Mouse (Mus musculus) frontal cortex, postnatal 14 days (tissue): ENCODE results near the gene Cnnm2.

Experiments used
- DNase-seq, 2 experiments: peaks; one replicate each; pipeline ENCODE4 v3.0.0; 2022; ENCODE audit warnings: low spot score in 2 of 2

Gene Cnnm2

GRCm38 (mm10) chr19:46886826-46887225 lies 125.4 kb downstream of the Cnnm2 start:
- no peak for DNase-seq

DNA sequence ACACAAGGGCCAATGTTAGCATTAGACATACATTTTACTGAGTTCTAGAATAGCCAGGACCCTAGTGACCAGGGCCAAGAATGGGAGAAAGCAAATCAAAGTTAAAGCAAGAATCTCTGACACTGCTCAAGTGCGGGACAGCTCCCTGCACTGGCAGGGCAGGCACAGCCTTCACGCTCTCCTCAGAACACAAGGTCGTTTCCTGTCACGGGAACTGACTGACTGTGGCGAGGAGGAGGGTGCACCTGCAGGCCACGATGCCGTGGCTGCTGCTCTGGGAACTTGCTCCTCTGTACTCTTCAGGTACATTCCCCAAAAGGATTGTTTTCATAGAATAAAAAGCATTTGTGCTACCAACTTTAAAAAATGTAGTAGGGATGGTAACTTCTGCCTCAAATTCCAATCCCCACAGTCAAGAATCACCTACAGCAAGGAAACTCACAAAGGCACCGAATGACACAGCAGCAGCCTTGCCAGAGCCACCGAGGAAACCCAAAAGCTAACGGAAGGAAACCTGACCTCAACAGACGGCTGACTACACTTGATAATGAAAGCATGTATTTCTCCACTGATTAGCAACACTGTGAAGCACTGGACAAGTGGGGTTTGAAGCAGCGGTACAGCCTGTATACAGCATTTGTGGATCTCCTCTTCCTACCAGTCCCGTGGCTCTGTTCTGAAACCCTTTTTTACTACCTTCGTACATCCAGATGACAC lies 126.6 kb downstream of the Cnnm2 start:
- DNase-seq: no peak

GRCm38 (mm10) chr19:46889666-46890065 lies 128.3 kb downstream of the Cnnm2 start:
- DNase-seq: no peak

DNA sequence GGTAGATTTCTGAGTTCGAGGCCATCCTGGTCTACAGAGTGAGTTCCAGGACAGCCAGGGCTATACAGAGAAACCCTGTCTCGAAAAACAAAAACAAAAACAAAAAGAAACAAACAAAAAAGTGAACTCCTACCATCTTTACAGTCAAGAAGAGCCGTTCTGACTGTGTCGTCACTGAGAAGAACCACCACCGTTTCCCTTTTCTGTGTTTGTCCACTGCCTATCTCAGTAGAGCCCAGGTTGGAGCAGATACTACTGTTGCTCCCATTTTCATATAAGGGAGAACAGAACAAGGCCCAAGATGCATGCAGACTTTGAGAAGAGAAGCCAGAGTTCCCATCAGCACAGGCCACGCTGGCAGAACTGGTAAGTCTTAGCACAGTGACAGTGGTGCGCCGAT lies 129.3 kb downstream of the Cnnm2 start:
- no peak for DNase-seq

DNA sequence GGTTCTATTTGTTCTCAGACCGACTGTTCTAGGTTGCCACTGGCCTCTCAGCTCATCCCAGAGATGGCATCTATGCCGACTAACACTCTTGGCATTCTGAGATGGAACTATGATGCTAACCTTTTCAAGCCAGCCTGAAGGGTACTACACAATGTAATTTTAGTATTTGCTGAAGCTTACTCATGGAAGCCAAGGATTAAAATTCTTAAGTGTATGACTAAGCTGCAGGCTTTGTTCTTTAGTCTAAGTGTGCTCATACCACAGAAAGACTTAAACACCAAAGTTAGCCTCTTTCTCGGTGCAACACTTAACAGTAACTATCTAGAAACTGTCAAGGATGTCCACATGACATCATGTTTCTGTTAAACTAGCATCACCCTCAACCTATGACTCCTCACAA lies 131.5 kb downstream of the Cnnm2 start:
- no peak for DNase-seq

DNA sequence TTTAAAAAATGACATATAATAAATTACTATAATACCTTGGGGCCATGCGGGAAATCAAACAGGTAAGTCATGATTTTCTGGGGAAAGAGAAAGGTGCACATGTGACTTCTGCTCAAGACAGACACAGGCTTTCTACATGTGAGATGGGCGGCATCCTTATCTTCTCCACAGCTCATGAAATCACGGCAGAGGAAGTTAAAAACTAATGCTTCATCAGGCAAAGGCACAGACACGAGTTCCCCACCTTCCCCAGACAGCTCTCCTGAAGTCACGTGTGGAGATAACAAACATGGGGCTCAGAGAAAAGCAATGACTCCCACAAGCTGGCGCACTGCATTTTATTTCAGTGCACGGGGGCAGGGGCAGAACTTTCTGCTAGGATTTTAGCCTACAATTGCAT lies 132.1 kb downstream of the Cnnm2 start:
- DNase-seq: no peak

DNA sequence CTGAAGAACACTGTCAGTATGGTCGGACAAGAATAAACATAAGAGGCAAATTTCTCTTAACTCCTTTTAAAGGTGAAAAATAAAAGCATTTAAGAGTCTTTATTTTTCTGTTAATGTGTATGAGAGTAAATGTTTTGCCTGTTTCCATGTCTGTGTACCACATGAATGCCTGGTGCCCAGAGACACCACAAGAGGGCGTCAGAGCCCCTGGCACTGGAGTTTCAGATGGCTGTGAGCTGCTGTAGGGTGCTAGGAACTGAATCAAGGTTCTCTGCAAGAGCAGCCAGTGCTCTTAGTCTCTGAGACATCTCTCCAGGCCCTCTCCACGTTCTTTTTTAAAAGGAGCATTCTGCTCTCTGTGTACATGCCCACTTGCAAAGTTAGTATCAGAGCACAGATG lies 135.7 kb downstream of the Cnnm2 start:
- no peak for DNase-seq

DNA sequence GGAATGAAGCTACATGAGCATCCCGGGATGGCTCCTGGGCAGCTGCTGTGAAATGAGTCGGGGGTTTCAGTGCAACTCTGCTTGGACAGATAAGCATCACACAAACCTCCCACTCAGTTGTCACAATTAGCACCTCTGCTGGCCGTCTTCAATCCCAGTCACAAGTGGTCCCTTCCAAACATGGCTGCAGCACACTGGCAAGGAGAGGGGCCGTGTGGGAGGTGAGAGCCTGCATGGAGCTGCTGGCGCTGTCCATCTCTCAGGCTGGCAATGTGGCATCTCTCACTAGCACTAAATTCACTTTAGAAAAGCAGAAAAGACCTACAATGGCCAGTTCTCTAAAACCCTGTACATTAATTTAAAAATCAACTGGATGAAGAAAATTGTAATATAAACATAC lies 136.8 kb downstream of the Cnnm2 start:
- no peak for DNase-seq

- no peak for DNase-seq
Observed at GRCm38 (mm10) chr19:46899306-46899705, 137.9 kb downstream of the Cnnm2 start.

DNA sequence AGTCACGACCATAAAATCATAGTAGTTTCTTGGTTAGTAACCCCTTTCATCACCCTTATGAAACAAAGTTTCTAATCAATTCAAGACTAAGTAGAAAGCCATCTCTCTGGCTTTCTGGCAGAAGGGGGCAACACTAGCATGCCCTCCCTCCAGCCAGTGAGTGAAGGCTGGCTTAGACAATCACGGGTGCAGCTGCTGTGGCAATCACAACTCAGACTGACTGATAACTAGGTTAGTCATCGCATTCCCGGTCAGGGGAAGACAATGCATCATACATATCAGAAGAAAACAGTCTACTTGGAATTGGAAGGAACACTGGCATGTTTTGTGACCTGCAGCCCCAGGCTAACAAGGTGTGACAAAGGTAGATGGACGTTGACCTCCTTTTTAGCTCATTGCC lies 138.5 kb downstream of the Cnnm2 start:
- no peak for DNase-seq

- DNase-seq: no peak
Observed at GRCm38 (mm10) chr19:46900786-46901185, 139.4 kb downstream of the Cnnm2 start.

DNA sequence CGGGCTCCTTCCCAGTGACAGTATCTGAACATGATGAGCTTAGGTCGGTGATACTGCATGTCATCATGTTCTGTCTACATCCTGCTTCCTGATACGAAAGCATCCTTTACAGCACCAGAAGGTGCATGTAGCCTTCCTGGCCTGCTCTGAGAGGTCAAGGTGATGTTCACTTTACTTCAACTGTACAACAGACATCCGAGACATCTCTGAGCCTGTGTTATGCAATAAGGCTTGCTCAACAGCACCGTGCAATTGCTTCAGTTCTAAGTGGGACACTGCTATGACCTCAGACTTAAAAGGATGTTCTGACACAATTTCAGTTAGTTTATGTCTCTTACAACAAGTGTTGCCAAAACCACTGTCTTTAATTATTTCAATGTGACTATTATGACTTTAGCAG lies 139.9 kb downstream of the Cnnm2 start:
- no peak for DNase-seq

GRCm38 (mm10) chr19:46903379-46903778 lies 142.0 kb downstream of the Cnnm2 start:
- DNase-seq: no peak

- no peak for DNase-seq
Observed at GRCm38 (mm10) chr19:46904907-46905306, 143.5 kb downstream of the Cnnm2 start.

DNA sequence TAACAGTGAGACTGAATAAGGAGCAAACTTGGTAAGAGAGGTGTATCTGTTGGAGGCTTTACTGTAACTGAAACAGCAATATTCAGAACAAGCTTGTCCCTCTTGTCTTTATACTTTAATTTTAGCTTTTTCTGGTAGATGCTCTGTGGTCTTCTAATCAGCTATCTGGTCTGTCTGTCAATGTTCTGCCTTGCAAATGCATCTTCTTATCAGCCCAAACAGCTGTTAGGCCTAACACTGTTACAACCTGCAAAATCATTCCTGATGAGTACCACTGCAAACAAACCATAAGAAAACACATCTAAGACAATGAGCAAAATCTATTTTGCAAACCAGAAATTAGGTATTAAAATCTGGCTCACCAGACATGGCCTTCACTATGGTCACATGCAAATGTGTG lies 144.0 kb downstream of the Cnnm2 start:
- no peak for DNase-seq

DNA sequence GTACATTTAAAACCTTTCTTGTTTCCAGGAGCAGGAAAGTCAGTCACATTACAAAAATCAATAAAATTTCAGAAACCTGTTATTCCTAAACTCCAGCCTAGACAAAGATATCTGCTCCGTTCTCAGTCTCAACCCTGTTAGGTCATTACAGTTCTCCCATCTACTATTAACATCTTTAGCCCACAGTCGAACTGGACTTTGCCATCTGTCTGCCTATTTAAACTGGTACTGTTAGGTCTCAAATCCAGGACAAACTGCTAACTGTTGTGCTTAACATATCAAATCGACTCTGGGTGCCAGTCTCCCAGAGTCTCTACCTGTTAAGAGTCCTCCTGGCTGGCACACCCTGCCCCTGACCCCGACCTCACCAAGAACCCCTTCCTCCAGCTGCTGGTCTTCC lies 144.6 kb downstream of the Cnnm2 start:
- DNase-seq: no peak

DNA sequence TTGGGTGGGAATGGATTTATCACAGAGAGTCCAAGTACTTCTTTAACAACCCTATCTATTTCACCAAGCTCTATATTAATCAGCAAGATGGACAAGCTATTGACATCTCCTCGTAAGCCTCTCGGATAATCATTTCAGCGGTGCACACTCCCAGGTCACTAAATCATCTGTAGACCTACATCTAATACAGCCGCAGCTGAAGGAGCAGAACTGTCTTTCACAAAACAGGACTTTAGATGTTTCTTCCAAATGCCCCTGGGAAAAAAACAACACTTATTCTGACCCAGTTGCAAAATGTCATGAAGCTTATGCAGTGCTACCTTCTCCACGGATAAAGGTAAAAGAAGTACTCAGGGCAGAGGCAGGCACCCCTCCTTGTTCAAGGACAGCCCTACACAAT lies 146.8 kb downstream of the Cnnm2 start:
- no peak for DNase-seq

DNA sequence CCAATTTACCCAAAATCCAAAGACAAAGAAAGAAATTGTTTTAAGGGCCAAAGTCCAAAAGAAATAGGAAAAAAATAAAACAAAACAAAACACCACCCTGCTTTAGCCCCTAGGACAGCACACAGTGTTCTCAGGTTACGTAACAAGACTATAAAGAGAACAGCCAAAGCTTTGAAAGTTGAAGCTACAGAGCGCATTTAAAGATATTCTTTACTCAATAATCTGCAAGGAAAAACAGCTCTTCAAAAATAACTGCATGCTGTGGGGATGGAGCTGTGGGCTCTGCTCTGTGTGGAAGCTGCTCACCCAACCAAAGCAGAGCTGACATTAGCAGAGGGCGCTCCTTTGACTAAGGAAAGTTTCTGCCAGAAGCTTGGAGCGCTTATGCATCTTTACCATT lies 147.6 kb downstream of the Cnnm2 start:
- DNase-seq: no peak

GRCm38 (mm10) chr19:46911492-46911891 lies 150.1 kb downstream of the Cnnm2 start:
- no peak for DNase-seq

GRCm38 (mm10) chr19:46913626-46914025 lies 152.2 kb downstream of the Cnnm2 start:
- no peak for DNase-seq

GRCm38 (mm10) chr19:46915406-46916080 lies 154.1 kb downstream of the Cnnm2 start:
- DNase-seq: no peak

DNA sequence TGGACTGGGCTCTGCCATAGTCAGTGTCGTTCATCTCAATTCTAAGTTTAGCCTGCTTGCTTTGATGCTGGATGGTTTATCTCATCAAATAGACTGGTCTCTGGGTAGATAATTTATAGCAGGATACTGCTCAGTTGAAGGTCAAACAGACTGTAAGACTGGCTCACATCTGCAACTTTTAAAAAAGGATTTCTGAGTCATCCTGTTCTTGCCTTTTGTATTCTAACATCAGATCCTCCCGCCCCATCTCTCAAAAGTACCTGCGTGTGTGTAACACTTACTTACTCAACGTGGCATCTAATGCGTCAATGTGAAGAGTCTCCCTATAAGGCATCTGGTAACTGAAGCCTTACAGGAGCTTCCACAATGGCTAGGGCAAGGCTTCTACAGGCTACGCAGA lies 159.2 kb downstream of the Cnnm2 start:
- DNase-seq: no peak

GRCm38 (mm10) chr19:46926357-46926756 lies 165.0 kb downstream of the Cnnm2 start:
- DNase-seq: no peak

GRCm38 (mm10) chr19:46926951-46927350 lies 165.6 kb downstream of the Cnnm2 start:
- no peak for DNase-seq
